Mouse (Mus musculus): ENCODE results near the gene Sash3.

GRCm38 (mm10) chrX:48143415-48144335 is 2.6 kb upstream of the Sash3 start:
- no peak for TF ChIP-seq CTCF (IDR thresholded peaks at IDR 0.05; ENCODE audit: low read depth, low read length)
- no peak for TF ChIP-seq POLR2A (IDR thresholded peaks at IDR 0.05; ENCODE audit: extremely low read depth, insufficient read depth, low read length)

Data from liver, adult 2 months (tissue).